Mouse (Mus musculus) midbrain, embryonic 10.5 days (tissue): ENCODE results near the gene Dgcr2. TPM values are rescaled to one million over a fixed set of nuclear protein-coding genes. Genes with fewer than 3 reads are reported as not detected.

Experiments
- DNase-seq: peaks from one replicate; pipeline ENCODE4 v3.0.0-alpha.2; 2017; ENCODE audit warnings: low spot score
- H3K27ac ChIP-seq: fragments of 300-500 bp; sonication (generic); replicated peaks from 2 replicates; pipeline ENCODE4 v1.5.1; 2016; ENCODE audit warnings: mild to moderate bottlenecking
- H3K27me3 ChIP-seq: fragments of 300-500 bp; sonication (generic); 2 replicates; pipeline ENCODE4 v1.6.1; 2016; ENCODE audit warnings: low read depth, mild to moderate bottlenecking; ENCODE audit not compliant: poor library complexity, severe bottlenecking
- H3K36me3 ChIP-seq: fragments of 300-500 bp; sonication (generic); 2 replicates; pipeline ENCODE4 v1.6.1; 2016; ENCODE audit warnings: mild to moderate bottlenecking, moderate library complexity
- H3K4me1 ChIP-seq: fragments of 300-500 bp; sonication (generic); 2 replicates; pipeline ENCODE4 v1.6.1; 2016
- H3K4me3 ChIP-seq: fragments of 300-500 bp; sonication (generic); 2 replicates; pipeline ENCODE4 v1.5.1; 2016; ENCODE audit warnings: mild to moderate bottlenecking, moderate library complexity
- H3K9me3 ChIP-seq: fragments of 300-500 bp; sonication (generic); replicated peaks from 2 replicates; pipeline ENCODE4 v1.6.1; 2016; ENCODE audit warnings: mild to moderate bottlenecking
- WGBS: fragments of 180-500 bp; shearing (Covaris S2); methylation state at CpG from one replicate; pipeline ENCODE4 v1.1.7; 2016; 5-methylcytosine and 5-hydroxymethylcytosine counted together
- polyA plus RNA-seq: library from polyadenylated mRNA; unstranded; fragments of >200 nt; fragmentation: Nextera tagmentation; extraction: Ambion mirVana; gene quantifications from 2 replicates; pipeline ENCODE4 v1.2.1, GENCODE M21; 2016

Gene Dgcr2
- polyA plus RNA-seq, 1 experiment from 2014 or later: 102 TPM

DNA sequence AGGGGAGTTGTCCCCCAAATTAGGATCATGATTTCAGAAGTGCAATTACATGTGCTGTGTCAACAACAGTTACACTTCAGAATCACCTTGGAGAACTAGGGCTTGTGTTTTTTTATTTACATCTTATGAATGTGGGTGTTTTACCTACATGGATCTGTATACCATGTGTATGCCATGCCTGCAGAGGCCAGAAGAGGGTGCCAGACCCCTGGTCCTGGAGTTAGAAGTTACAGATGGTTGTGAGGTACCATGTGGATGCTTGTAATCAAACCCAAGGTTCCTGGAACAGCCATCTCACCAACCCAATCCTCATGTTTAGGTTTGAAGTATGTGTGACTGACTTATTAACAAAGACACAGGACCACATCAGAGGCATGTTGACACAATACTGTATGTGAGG lies 39.8 kb downstream of the Dgcr2 start:
- Histone ChIP-seq H3K27me3 (no peaks in the 10 kb centered on the region), H3K36me3 (peaks cover 81% of the 10 kb centered on the region)
- DNase-seq: no peak

DNA sequence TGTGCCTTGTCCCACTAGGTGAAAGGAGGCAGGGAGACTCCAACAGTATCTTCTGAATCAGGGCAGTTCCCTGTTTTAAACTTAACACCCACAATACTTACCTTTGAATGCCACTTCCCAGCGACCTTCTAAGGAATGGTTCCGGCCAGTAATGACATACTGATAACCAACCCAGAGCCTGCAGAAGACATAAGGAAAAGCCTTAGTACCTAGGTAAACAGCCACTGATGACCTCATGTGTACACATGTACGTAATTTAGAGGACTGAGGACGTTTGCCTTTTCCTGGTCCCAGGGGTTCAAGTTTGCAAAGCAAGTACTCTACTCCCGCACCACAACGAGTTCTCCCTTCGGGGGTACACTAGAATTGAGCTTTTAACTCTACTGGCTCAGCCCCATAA lies 41.2 kb downstream of the Dgcr2 start:
- Histone ChIP-seq H3K27me3 (no peaks in the 10 kb centered on the region), H3K4me1 (peaks cover 15% of the 10 kb centered on the region), H3K9me3 (no peaks in the 10 kb centered on the region), H3K36me3 (peaks cover 92% of the 10 kb centered on the region), H3K27ac (no peak overlapping the region), H3K4me3 (no peak overlapping the region)
- DNase-seq: no peak
- 94% methylated on average over 7 of the region's 7 CpGs for WGBS

More for the DNA sequence above, 39.8 kb downstream of the Dgcr2 start:
- Histone ChIP-seq H3K4me1 (peaks cover 26% of the 10 kb centered on the region), H3K4me3 (no peak overlapping the region), H3K9me3 (no peaks in the 10 kb centered on the region), H3K27ac (no peak overlapping the region)

DNA sequence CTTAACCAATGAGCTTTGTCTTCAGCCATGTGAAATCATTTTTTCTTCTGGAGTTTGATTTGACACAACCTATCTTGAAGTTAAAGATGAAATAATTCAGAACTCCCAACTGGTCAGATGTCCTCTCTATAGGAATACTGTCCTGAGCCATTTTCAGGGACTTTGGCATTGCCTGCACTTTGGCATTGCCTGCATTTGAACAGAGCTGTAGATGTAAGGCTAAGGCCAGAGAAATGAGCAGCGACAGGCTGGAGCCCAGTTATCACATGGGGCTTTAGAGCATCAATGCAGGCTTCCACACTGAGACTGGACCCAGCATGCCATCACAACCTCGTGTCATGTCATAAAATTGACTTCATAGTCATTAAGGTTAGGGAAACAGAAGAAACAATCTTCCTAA lies 45.1 kb downstream of the Dgcr2 start:
- no peak for DNase-seq
- Histone ChIP-seq H3K36me3 (peaks cover 98% of the 10 kb centered on the region), H3K27ac (no peak overlapping the region), H3K9me3 (no peaks in the 10 kb centered on the region), H3K4me1 (0 out of 2 replicates have a peak, but pooled peaks cover 3% of the 10 kb centered on the region), H3K4me3 (no peak overlapping the region), H3K27me3 (no peaks in the 10 kb centered on the region)
- WGBS: 87% methylated on average over 2 of the region's 2 CpGs

DNA sequence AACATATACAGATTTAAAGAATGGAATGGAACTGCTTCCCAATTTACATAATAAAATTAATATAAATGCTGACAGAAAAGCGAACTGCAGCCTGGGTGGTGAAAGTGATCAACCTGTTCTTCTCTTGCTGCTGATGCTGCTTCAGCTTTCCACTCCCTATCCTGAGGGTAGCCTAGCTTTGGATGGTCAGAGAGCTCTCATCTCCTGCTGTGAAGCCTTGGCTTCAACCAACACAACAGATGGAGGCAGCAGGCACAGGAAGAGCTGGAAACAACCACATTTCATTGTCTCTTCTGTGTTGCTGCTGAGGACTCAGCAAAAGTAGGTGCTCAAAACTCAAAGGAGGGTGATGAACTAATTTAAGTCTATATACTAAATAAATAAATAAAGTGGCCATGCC lies 46.5 kb downstream of the Dgcr2 start:
- DNase-seq: no peak
- H3K4me1 ChIP-seq: 0 out of 2 replicates have a peak, but pooled peaks cover 3% of the 10 kb centered on the region
- no peaks in the 10 kb centered on the region for H3K27me3 ChIP-seq
- H3K9me3 ChIP-seq: no peaks in the 10 kb centered on the region
- no peak overlapping the region for H3K4me3 ChIP-seq
- no peak overlapping the region for H3K27ac ChIP-seq
- H3K36me3 ChIP-seq: peaks cover 98% of the 10 kb centered on the region
- WGBS: 100% methylated on average over 1 of the region's 1 CpGs

DNA sequence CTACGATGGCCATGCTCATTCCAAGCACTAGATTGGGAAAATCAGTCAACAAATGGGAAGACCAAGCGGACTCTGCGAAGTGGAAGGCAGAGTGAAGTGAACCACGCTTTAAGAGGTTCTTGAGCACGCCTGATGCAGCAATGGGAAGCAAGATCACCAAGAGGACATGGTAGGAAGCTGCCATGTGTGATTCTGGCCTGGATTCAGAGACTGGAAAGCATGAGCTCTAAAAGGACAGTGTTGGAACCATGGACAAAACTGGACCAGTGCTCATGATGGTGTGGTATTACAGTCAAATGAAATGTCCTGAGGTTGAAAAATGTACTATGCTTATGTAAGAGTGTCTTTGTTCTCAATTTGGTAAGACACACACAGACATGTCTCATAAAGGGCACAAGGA lies 47.0 kb downstream of the Dgcr2 start:
- peaks cover 98% of the 10 kb centered on the region for H3K36me3 ChIP-seq

DNA sequence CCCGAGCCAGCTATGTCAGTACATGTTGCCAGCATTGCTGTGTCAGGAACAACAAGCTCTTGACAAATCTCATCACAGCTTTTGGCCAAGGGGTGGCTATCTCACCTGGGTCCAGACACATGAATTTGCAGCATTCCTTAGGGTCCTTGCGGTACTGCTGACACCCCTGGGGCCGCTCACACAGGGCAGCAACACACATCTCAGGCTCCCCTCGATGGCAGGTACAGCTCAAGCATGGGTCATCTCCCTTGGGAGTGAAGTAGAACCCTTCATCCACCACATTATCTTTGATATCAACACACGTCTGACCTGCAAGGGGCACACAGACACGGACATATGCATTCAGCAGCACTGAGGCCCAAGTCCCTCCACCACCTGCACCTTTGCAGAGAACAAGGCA lies 48.9 kb downstream of the Dgcr2 start:
- WGBS: 87% methylated on average over 6 of the region's 6 CpGs
- H3K4me1 ChIP-seq: no peaks in the 10 kb centered on the region
- DNase-seq: no peak
- H3K4me3 ChIP-seq: no peak overlapping the region
- H3K36me3 ChIP-seq: peaks cover 98% of the 10 kb centered on the region
- H3K27ac ChIP-seq: no peak overlapping the region
- no peaks in the 10 kb centered on the region for H3K27me3 ChIP-seq
- H3K9me3 ChIP-seq: no peaks in the 10 kb centered on the region

More for the DNA sequence above, 47.0 kb downstream of the Dgcr2 start:
- Histone ChIP-seq H3K27ac (no peak overlapping the region), H3K4me3 (no peak overlapping the region), H3K9me3 (no peaks in the 10 kb centered on the region), H3K4me1 (no peaks in the 10 kb centered on the region), H3K27me3 (no peaks in the 10 kb centered on the region)
- DNase-seq: no peak
- WGBS: 96% methylated on average over 5 of the region's 5 CpGs

DNA sequence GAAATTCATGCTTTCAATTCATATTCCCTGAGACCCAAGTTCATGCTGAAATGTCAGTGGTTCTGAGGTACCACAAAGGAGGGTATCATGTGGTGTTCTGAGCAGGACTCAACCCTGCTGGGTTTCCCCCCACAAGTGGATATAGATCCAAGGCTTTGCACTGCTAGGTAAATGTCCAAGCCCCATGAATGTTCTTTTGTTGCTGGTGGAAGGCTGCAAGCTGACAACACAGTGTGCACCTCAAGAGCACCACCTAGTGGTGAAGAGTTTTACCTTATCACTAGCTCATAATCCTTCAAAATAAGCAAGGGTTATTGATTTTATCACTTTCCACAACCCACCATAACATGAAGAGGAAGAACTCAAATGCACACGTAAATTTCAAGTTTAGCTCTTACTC lies 49.4 kb downstream of the Dgcr2 start:
- H3K4me1 ChIP-seq: no peaks in the 10 kb centered on the region

DNA sequence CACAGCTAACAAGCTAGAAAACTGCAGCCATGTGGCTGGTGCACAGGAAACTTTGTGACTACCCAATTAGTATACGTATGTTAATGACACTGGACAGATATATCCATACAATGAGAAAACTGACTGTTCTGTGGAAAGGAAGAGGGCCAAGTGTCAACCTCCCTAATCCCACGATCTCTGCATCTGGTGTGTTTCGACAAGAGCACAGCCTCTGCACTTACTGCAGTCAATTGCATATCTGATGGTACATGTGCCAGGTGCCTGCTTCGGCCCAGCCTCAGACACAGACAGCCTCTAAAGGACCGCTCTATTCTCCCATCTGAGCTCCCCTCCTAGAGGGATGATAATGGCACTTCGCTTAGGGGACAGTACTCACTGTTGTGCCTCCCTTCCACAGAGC lies 49.9 kb downstream of the Dgcr2 start:
- H3K4me1 ChIP-seq: no peaks in the 10 kb centered on the region
- H3K9me3 ChIP-seq: no peaks in the 10 kb centered on the region
- 88% methylated on average over 6 of the region's 6 CpGs for WGBS
- H3K27ac ChIP-seq: no peak overlapping the region
- DNase-seq: no peak
- H3K36me3 ChIP-seq: peaks cover 98% of the 10 kb centered on the region
- no peaks in the 10 kb centered on the region for H3K27me3 ChIP-seq
- H3K4me3 ChIP-seq: no peak overlapping the region

More for the DNA sequence above, 49.4 kb downstream of the Dgcr2 start:
- no peak overlapping the region for H3K4me3 ChIP-seq
- 45% methylated on average over 1 of the region's 1 CpGs for WGBS
- no peaks in the 10 kb centered on the region for H3K27me3 ChIP-seq
- H3K36me3 ChIP-seq: peaks cover 98% of the 10 kb centered on the region
- H3K27ac ChIP-seq: no peak overlapping the region
- no peaks in the 10 kb centered on the region for H3K9me3 ChIP-seq
- no peak for DNase-seq

DNA sequence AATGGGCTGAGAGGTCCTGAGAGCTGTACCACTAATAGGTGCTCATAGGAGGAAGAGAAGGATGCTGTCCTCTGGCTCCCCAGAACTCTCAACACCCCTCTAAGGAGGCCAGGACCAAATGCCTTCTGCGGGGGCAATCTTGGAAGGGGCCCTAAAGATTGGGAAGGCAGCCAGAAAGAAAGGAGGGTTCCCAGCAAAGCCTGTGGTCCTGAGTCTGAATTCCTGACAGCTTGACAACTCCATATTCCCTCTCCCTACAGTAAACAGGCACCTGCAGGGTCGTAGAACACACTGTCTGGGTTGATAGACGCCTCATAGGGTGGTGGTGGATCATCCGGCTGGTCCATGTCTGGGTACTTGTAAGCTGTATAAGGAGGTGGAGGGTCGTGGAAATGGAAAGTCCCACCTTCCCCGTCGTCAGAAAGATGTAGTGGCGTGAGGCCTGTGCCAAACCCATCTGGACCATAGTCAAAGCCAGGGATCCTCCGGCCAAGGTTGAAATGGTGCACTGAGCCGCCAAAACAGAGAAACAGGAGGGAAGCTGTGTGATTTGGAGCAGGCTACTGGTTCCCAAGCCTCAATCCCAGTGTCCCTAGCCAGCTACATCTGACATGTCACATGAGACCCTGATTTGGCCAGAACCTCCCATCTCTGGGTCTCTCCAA lies 54.5 kb downstream of the Dgcr2 start:
- DNase-seq: no peak
- no peak overlapping the region for H3K4me3 ChIP-seq
- H3K36me3 ChIP-seq: peaks cover 91% of the 10 kb centered on the region
- no peaks in the 10 kb centered on the region for H3K4me1 ChIP-seq
- H3K27me3 ChIP-seq: no peaks in the 10 kb centered on the region
- H3K27ac ChIP-seq: no peak overlapping the region
- H3K9me3 ChIP-seq: no peaks in the 10 kb centered on the region
- 91% methylated on average over 10 of the region's 10 CpGs for WGBS

DNA sequence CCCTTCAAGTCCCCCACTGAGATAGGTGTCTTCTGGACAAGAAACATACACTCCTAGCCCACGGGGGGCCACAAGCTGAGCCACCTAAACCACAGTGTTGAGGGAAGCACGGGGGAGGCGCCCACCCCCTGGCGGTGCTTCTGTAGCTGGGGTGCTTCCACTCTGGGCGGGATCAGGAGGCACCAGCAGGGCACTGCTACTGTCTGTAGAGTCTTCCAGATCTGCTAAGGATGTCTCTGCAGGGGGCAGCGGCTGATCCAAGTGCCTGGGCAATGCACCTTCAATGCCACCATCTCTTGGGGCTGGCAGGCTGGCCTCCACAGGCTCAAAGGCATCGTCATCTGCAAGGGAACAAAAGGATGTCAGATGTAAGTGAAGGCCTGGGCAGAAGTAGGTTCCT lies 55.9 kb downstream of the Dgcr2 start:
- no peak overlapping the region for H3K27ac ChIP-seq
- H3K4me3 ChIP-seq: no peak overlapping the region
- peaks cover 9% of the 10 kb centered on the region for H3K27me3 ChIP-seq
- H3K36me3 ChIP-seq: peaks cover 84% of the 10 kb centered on the region
- no peaks in the 10 kb centered on the region for H3K4me1 ChIP-seq
- no peak for DNase-seq
- 95% methylated on average over 7 of the region's 7 CpGs for WGBS
- no peaks in the 10 kb centered on the region for H3K9me3 ChIP-seq

DNA sequence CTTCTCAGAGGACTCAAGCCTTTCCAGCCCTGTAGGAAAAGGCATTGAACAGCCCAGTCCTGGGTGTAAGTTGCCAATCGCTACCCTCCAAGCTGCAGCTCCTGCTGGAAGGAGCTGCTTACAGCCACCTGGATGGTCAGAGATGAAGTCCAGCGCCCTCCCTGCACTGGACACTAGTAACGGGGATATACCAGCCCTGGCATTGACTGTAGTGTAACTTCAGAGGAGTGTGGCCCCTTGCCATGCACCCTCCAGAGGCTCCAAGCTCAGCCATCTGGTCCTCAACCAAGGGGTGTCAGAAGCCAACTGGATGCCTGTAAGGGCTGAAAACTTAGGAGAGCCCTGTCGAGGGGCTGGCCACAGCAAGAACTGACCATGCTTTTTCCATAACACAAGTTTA lies 58.4 kb downstream of the Dgcr2 start:
- Histone ChIP-seq H3K4me3 (no peak overlapping the region), H3K36me3 (peaks cover 59% of the 10 kb centered on the region), H3K4me1 (no peaks in the 10 kb centered on the region), H3K27me3 (peaks cover 33% of the 10 kb centered on the region), H3K9me3 (no peaks in the 10 kb centered on the region), H3K27ac (no peak overlapping the region)
- 85% methylated on average over 4 of the region's 4 CpGs for WGBS
- DNase-seq: no peak

DNA sequence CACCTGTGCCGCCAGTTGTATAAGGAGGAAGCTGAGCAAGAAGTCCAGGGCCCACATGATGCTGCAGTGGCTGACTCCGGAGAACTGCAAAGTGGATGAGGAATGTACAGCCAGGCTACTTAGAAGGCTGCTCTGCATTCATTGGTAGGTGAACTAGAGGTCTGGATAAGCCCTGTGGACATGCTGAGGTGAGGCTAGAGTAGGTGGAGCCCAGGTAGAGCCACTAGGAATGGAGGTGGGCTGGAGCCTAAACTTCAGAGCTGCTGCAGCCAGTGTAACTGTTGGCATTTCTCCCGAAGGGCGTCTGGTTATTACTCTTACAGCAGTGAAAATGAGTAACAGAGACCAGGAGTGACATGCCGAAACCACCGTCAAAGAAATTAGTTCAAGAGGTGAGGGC lies 60.3 kb downstream of the Dgcr2 start, which contains the start of gene Car15:
Gene Car15, minus strand, starts transcription at position 314 of the 400 bp plus-strand sequence.
- Histone ChIP-seq H3K9me3 (no peaks in the 10 kb centered on the region), H3K27ac (no peak within 1 kb of the TSS), H3K4me3 (no peak within 1 kb of the TSS), H3K27me3 (peaks cover 53% of the 10 kb centered on the region), H3K36me3 (peaks cover 40% of the 10 kb centered on the region), H3K4me1 (peaks cover 17% of the 10 kb centered on the region)
- WGBS: 85% methylated on average over 6 of the region's 6 CpGs
- DNase-seq: no peak

DNA sequence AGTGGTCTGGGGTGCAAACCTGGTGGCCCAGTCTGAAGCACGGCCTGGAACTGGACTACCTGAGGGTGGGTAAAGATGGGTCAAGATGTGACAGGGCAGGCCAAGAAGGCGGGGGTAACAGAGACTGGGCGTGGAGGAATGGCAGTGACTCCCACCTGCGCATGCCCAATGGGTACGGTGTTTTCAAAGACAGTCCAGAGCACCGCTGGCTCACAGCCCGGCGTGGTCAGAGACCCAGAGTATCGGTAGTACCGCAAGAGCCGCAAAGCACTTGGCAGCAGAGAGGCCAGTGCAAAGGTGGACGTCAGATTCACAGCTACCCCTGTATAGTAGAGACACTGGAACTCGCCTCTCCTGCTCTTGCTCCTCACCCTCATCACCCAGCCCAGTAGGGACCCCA lies 62.9 kb downstream of the Dgcr2 start:
- 41% methylated on average over 13 of the region's 13 CpGs for WGBS
- DNase-seq: no peak
- peaks cover 78% of the 10 kb centered on the region for H3K27me3 ChIP-seq

More for the DNA sequence above, 62.9 kb downstream of the Dgcr2 start:
- peaks cover 14% of the 10 kb centered on the region for H3K36me3 ChIP-seq
- H3K4me1 ChIP-seq: peaks cover 24% of the 10 kb centered on the region
- H3K27ac ChIP-seq: no peak overlapping the region
- no peak overlapping the region for H3K4me3 ChIP-seq
- no peaks in the 10 kb centered on the region for H3K9me3 ChIP-seq
